Mouse (Mus musculus): ENCODE measurements around the gene Dop1b.
"Not testable (repeated sequence)": the region's sequence is repeated elsewhere in the genome, so short reads cannot be mapped to it uniquely, and the experiment has no call there.

Dop1b gene

DNA sequence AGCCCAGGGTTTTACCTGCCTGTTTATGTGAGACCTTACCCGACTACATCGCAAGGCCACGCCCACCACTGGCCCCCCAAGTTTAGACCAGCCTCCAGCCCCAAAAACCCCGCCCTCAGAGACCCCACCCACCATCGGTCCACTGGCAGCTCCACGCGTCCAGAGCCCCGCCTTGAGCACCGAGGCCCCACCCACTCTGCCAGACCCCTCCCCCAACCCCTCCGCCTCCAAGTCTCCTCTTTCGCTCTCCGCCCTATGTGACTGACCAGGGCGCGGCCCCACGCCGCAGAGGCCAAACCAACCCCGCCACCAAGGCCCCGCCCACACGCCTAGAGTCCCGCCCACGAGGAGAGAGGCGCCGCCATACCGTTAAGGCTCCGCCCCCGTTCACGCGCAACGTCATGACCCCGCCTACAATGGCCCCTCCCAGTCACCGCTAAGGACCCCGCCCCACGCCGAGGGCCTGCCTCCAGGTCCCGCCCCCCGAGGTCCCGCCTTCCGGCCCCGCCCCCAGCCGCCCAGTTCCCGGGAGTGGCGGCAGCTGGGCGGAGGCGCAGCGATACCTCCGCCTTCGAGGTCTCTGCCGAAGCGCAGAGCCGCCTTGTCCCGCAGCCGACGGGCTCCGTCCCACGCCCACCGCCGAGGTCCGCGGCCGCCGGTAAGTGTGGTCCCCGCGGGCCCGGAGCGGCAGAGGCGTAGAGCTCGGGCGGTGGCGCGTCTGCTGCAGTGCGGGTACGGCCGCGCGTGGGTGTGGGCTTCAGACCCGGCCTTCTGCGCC lies at the start of gene Dop1b:
Gene Dop1b, plus strand, starts transcription at position 494 of the 778 bp plus-strand sequence.
- in situ Hi-C loops (cut with MboI, MseI), result no loop called here

DNA sequence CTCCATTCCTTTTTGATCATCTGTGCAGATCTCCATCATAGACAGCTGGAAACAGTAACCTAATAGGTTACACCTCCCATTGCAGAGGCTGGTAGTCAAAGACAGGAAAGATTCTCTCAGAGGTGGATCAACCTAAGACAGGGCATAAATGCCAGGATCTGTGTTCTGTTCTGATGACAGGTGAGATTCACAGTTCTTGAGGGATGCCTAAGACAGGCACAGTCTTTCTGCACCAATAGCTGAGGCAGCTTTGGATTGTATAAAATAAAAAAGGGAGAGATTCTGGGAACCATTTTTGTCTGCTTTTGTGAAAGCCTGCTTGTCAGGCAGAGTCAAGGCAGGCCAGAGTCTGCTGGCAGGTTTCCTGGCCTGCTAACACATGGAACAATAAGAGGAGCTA lies 43.7 kb upstream of the Dop1b start:
- in situ Hi-C loops (cut with MboI, MseI), result no loop called here

DNA sequence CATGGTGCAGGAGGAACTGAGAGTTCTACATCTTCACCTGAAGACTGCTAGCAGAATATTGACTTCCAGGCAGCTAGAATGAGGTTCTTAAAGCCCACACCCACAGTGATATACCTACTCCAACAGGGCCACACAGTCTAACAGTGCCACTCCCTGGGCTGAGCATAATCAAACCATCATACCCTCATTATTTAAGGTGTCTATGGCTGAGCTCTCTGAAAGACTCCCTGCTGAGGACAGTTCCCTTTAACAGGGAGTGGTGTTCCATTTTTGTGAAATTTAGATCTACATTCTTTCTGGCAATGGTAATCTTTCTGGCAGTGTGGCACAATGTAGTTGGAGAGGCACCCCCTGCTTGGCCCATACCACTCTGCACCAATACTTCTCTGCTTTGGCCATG lies 42.2 kb upstream of the Dop1b start:
- in situ Hi-C loops (cut with MboI, MseI), result no loop called here

DNA sequence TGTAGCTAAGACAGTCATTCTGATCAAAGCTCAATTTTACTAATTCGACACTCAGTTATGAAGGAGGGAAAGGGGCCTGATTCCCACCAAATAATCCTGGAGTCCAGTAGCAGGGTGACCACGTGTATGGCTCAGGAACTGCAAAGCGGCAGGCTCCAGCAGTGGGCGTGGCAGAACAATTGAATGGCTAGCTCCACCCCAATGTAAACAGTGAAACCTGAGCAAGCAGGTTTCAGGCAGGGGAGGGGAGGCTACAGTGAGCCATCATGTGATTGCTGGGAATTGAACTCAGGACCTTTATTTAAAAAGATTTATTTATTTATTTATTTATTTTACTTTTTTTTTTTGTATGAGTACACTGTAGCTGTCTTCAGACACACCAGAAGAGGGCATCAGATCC lies 41.2 kb upstream of the Dop1b start:
- in situ Hi-C loops (cut with MboI, MseI), result loop anchor here (10.0 kb wide), 1 partner anchor 1076 kb away; no protein-coding TSS in a partner anchor

DNA sequence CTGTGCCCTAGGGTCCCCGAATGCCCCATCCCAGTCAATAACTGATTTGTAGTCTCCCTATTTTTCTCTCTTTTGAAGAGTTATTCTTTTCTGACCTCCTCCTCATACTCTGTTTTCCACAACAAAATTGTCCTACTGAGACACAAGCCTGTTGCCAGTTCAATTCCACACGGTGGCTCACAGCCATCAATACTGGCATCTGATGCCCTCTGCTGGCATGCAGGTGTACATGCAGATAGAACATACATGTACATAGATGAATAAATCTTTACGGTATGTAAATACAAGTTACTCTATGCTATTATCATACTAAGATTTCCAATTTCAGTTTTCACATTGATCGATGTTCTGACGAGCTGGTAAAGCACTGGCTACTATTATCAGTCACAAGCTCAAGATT lies 40.6 kb upstream of the Dop1b start:
- in situ Hi-C loops (cut with MboI, MseI), result loop anchor here (10.0 kb wide), 1 partner anchor 1076 kb away; no protein-coding TSS in a partner anchor

DNA sequence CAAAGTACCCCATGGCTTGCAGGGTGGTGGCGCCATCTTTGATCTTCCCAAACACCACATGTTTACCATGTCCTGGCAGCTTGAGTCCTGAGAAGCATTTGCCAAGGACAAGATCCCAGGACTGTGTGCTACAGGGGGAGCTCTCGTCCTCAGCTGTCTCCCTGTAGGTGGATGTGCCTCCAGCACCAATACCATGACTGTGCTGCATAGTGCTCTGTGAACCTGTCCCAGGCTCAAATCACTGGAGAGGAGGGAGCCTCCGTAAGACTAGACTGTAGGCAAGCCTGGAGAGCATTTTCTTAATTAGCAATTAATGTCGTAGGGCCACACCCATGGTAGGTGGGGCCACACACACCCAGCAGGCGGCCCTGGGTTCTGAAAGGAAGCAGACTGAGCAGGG lies 35.3 kb upstream of the Dop1b start:
- in situ Hi-C loops (cut with MboI, MseI), result loop anchor here (10.0 kb wide), 1 partner anchor 1082 kb away; no protein-coding TSS in a partner anchor

DNA sequence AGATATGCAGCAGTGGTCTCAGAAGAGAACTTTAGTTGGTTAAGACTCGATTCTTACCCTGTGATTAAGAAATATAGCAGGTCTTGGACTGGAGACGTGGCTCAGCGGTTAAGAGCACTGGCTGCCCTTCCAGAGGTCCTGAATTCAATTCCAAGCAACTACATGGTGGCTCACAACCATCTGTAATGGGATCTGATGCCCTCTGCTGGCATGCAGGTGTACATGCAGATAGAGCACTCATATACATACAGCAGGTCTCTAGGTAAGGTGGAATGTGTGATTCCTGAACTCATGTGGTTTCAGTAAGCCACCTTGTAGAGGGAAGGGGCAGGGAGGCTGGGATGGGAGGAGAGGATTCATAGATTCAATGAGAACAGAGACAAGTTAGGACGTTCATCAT lies 33.5 kb upstream of the Dop1b start:
- in situ Hi-C loops (cut with MboI, MseI), result loop anchor here (10.0 kb wide), 1 partner anchor 1083 kb away; no protein-coding TSS in a partner anchor

DNA sequence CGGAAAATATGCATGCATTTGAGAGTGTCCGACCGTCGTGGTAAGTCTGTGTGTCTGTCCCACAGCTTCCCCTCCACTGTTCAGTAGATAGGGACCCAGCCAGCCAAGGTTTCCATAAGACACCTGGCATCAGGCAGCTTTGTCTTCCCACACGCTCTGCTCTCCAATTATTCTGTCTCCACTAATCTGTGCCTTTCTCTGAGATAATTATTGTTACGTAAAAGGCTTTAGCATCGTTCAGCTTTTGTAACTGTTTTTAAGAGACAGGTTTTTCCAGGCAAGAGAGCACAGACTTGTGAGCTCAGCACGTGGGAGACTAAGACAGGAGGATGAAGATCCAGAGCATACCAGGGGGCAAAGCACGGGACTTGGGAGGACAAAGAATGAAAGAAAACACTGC lies 32.5 kb upstream of the Dop1b start:
- in situ Hi-C loops (cut with MboI, MseI), result loop anchor here (10.0 kb wide), 1 partner anchor 1084 kb away; no protein-coding TSS in a partner anchor

DNA sequence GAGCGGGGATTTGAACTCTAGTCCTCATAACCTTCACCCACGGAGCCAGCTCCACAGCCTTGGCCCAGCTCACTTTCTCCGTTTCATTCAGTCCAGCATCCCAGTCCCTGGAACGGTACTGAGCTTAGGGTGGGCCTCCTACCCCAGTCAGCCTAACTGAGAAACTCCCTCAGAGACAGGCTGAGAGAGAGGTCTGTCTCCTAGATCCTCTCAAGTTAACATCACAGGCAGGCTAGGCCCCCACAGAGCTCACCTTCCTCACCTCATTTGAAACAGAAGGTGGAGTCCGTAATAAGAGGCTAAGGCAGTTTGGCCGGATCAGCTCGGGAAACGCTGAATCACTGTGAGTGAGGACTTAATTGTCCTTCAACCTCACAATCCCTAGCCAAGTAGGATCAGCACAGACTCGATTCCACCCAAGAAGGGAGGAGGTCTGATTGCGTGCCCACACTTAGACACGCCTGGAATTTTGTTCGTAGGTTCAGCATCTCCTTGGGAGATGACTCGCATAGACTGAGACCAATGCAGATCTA lies 29.5 kb upstream of the Dop1b start:
- in situ Hi-C loops (cut with MboI, MseI), result loop anchor here (5.0 kb wide), 2 partner anchors 45 to 80 kb away; no protein-coding TSS in a partner anchor

DNA sequence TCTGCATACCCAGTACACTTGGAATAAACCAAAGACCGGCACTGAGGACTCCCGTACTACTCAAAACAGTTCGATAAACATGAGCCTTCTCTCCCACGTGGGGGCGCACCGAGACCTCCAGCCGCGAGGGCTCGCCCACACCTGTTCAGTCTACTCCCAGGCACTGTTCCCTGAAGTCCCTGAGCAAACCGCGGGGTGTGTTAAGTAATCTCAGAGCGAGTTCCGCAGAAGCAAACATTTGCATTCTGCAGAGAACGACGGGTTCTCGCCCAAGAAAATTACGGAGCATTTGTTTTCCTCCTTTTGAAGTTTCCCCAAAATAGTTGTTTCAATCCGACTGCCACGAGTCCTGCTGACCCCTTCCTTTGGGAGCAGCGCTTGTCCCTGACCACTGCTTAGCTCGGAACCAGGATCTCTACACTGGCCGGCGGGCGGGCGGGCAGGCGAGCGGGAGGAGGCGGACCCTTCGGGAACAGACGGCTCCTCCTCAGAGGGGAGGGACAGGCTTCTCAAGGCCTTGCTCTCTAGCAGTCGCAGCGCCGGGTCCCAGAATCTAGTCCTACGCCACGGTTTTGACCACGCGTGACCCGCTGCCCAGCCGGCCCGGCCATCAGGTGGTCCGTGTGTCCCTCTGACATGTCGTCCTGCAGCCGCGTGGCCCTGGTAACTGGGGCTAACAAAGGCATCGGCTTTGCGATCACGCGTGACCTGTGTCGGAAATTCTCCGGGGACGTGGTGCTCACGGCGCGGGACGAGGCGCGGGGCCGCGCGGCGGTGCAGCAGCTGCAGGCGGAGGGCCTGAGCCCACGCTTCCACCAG lies 28.8 kb upstream of the Dop1b start, which contains the start of gene Cbr3:
Gene Cbr3, plus strand, starts transcription at position 527 of the 819 bp plus-strand sequence.
- in situ Hi-C loops (cut with MboI, MseI), result loop anchor here (5.0 kb wide), 2 partner anchors 44 to 79 kb away; no protein-coding TSS in a partner anchor

DNA sequence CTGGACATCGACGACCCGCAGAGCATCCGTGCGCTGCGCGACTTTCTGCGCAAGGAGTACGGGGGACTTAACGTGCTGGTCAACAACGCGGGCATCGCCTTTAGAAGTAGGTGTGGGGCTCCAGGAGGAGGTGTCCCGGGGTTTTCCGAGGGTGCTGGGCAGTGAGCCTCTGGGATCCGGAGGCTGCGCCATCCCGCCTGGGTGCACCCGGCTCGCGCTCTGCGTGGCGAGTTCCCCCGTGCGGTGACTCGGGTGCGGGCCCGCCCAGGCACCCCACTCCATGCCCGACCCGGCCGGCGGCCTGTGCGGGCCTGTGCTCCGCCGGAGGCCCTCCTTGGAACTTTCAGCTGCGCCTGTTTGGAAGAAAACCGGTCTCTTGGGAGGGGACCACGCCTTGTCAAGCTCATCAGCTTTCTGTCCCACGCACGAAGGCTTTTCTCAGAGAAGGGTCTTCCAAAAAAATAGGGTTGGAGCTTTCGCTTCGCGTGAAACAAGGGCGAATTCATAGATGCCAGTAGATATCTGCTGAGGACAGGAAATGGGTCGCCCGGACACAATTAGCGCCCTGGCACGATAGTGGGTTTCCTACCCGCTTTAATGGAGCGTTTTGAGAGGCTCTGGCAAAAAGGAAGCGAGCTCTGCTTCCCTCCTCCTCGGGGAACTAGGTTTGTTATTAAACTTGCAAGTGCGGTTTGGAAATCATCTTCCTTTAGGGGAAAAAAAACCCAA lies 28.0 kb upstream of the Dop1b start:
- in situ Hi-C loops (cut with MboI, MseI), result loop anchor here (5.0 kb wide), 2 partner anchors 44 to 79 kb away; no protein-coding TSS in a partner anchor

DNA sequence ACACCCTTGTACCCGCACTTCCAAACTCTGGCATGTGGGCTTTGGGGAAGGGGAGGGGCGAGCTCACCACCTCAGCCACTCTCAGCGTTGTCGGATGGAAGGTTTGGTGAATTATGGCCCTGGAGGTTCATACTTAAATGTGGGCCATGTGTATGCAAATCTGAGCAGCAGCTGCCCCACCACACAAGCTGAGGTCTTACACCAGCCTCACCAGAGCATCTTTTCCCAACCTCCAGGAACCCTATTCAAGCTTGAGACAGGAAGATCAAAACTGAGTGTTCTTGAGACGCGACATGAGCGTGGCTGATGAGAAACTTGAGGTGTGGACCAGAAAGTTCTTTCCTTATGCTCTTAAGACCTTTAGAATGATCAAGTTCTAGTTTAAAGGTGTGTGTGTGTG lies 27.3 kb upstream of the Dop1b start:
- in situ Hi-C loops (cut with MboI, MseI), result loop anchor here (5.0 kb wide), 2 partner anchors 43 to 78 kb away; no protein-coding TSS in a partner anchor

DNA sequence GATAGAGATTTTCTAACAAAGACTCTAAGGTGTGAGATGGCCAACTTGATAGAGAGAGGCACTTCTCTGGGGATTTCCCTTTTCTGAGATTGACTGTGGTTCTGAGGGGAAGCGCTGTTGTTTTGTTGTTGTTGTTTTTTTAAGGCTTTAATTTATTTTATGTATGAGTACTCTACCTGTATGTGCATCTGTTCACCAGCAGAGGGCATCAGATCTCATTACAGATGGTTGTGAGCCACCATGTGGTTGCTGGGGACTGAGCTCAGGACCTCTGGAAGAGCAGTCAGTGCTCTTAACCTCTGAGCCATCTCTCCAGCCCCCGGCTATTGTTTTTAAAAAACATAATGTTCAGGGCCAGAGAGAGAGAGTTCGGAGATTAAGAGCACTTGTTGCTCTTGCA lies 25.9 kb upstream of the Dop1b start:
- in situ Hi-C loops (cut with MboI, MseI), result not testable (repeated sequence)

DNA sequence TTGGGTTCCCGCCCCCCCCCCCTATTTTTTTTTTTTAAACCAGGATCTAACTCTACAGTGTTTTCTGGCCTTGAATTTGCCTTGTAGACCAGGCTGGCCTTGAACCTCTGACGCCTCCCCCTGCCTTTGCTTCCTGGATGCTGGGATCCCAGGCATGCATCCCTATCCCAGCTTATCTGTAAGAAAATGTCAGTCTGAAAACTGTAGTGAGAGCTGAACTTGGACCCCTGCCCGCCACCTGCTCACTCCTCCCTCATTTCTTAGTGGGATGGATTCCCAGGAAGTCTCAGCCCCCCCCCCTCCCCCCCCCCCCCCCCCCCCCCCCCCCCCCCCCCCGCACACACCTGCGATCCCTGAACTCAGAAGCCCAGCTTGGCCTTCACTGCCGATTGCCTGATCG lies 25.3 kb upstream of the Dop1b start:
- in situ Hi-C loops (cut with MboI, MseI), result no loop called here

DNA sequence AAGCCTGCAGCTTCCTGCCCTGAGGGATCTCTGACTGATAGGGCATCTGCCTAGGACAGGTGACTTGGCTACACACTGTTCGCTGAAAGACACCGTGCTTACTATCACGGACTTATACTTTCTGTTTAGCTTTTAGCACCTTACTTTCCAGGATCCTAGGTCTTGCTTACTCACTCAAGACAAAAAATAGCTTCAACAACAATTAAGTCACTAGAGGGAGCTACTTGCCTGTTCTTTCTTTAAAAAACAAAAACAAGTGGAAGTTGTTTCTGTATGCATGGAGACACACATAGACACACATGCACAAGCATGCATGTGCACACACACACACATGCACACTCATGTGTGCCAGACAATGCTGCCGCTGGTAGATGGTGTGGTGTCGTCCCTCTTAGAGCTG lies 24.8 kb upstream of the Dop1b start:
- in situ Hi-C loops (cut with MboI, MseI), result no loop called here

DNA sequence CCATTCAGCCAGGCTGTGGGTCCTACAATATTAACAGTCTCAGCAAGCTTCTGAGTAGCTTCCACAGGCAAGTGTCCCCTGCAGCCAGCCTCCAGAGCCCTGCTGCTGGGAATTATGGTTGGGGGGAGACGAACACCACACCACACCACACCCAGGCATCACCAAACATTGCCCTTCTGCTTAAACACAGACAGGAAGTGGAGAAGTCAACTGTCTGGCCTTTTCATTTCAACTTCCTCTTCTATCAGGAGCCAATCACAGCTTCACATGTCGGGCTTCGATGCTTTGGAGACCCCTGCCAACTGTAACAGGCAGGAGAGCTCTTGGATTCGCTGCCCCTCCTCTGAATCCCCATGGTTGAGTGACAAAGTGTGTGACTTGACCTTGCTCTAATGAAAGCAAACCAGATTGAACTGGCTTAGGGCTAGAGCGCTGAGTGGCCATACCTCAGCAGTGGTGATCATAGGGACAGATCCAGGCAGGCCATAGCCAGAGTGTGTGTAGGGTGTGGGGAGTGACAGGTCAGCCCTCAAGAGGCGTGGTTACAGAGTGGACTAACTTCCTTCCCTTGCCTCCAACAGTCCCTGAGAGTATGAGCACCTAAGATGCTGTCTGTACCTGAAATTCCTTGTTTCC lies 20.4 kb upstream of the Dop1b start:
- in situ Hi-C loops (cut with MboI, MseI), result no loop called here

DNA sequence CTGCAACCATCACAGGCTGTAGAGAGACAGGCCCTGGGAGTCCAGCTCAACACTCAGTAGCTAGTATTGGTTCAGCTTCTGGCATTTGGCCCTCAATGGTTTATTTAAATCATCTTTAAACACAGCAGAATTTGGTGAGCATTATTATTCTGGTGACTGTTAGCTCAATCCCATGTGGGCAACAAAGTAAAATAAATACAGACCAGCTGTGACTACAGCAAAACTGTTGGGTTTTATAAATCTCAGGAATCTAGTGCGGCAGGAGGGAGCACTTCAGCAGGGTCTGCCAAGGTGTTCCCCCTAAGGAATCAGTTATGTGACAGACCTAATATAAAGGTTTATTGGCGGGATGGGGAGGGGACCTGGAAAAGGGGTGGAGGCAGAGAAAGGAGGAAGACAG lies 19.0 kb upstream of the Dop1b start:
- in situ Hi-C loops (cut with MboI, MseI), result no loop called here

DNA sequence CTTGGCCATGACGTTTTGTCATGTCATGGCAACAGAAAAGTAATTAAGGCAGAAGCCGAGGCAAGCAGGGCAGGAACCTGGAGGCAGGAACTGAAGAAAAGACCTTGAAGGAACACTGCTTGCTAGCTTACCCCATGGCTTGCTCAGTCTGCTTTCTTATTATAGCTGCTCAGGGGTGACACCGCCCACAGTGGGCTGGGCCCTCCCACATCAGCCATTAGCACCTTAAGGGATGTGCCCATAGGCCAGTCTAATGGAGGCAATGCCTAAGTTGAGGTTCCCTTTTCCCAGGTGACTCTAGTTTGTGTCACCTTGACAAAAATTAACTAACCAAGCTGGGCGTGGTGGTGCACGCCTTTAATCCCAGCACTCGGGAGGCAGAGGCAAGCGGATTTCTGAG lies 4.6 kb upstream of the Dop1b start:
- in situ Hi-C loops (cut with MboI, MseI), result no loop called here

DNA sequence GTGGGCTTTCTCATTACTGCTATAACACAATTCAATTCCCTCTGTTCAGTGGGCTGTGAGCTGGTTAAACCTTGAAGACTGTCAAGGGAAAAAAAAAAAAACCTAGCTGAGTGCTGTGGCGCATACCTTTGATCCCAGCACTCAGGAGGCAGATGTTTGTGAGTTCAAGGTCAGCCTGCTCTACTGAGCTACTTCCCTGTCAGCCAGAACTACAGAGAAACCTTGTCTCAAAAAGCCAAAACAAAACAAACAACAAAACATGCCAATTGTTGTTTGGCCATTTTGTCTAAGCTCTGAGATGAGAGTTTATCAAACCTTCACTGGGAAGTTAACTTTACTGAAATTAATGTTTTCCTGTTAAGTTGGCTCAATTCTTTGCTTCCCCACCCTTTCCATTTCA lies 2.5 kb upstream of the Dop1b start:
- in situ Hi-C loops (cut with MboI, MseI), result no loop called here

DNA sequence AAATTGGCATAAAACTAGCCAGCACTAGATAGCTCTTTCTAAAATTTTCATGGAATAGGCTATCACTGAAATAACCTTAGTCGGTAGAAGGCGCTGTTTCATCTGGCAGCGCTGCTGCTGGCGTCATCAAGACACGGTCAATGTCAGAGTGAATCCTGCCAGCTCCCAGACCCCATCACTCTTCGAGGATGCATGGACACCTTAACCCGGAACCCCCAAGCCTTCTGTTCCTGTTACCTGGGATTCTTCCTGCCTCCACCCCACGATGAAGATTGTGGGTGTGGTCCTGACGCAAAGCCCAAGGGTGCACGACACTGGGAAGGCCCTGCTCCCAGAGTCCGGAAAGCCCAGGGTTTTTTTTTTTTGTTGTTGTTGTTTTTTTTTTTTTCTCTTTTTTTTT lies 780 bp upstream of the Dop1b start:
- in situ Hi-C loops (cut with MboI, MseI), result no loop called here
